Mouse (Mus musculus) layer of hippocampus, adult 2 months (tissue): Measurements from ENCODE around the gene Tef. TPM values are rescaled to one million over a fixed set of nuclear protein-coding genes. Genes with fewer than 3 reads are reported as not detected.

ENCODE experiments used
- DNase-seq, 2 experiments: peaks; one replicate each; pipeline ENCODE4 v3.0.0; 2022; ENCODE audit warnings: low spot score in 2 of 2
- H3K27ac ChIP-seq: fragments of 200-600 bp; 2 replicates; pipeline ENCODE4 v1.8.1; 2022
- H3K4me3 ChIP-seq: fragments of 200-600 bp; 2 replicates; pipeline ENCODE4 v1.8.1; 2022; ENCODE audit warnings: mild to moderate bottlenecking
- CTCF ChIP-seq: fragments of 200-600 bp; conservative IDR thresholded peaks from 2 replicates; pipeline ENCODE4 v1.8.1; 2022; ENCODE audit warnings: antibody characterized with exemption, mild to moderate bottlenecking, moderate library complexity
- total RNA-seq, 2 experiments: library from RNA; stranded (reverse); gene quantifications; 2 replicates each; pipeline ENCODE4 v1.2.3; 2021

Tef gene
- total RNA-seq, 2 experiments from 2014 or later: 273 to 304 TPM

GRCm38 (mm10) chr15:81814716-81815370 lies 12.6 kb downstream of the Tef start:
- no peak for TF ChIP-seq CTCF
- H3K27ac ChIP-seq: peak overlapping the region; percentile 97
- no peak for DNase-seq
- H3K4me3 ChIP-seq: no peak overlapping the region; the same call in 1 of the 2 replicates

- no peak for DNase-seq
- TF ChIP-seq CTCF: no peak
- Histone ChIP-seq H3K27ac (no peak overlapping the region), H3K4me3 (no peak overlapping the region)
Measured at GRCm38 (mm10) chr15:81818404-81818803, 16.2 kb downstream of the Tef start.

GRCm38 (mm10) chr15:81822631-81823030 lies 20.4 kb downstream of the Tef start:
- Histone ChIP-seq H3K27ac (no peak overlapping the region), H3K4me3 (no peak overlapping the region)
- TF ChIP-seq CTCF: no peak
- no peak for DNase-seq

- no peak overlapping the region for H3K4me3 ChIP-seq
- no peak for TF ChIP-seq CTCF
- no peak for DNase-seq
- no peak overlapping the region for H3K27ac ChIP-seq
Measured at GRCm38 (mm10) chr15:81824832-81825231, 22.6 kb downstream of the Tef start.

- DNase-seq: no peak
- H3K27ac ChIP-seq: no peak overlapping the region
- no peak overlapping the region for H3K4me3 ChIP-seq
- TF ChIP-seq CTCF: no peak
Measured at GRCm38 (mm10) chr15:81828426-81829207, 26.4 kb downstream of the Tef start.

- H3K4me3 ChIP-seq: no peak overlapping the region
- DNase-seq: no peak
- TF ChIP-seq CTCF: no peak
- H3K27ac ChIP-seq: no peak overlapping the region
Measured at GRCm38 (mm10) chr15:81829208-81829580, 27.0 kb downstream of the Tef start.

GRCm38 (mm10) chr15:81830530-81830929 lies 28.3 kb downstream of the Tef start:
- Histone ChIP-seq H3K4me3 (no peak overlapping the region), H3K27ac (peak overlapping the region; percentile 74)
- DNase-seq: no peak
- TF ChIP-seq CTCF: no peak

GRCm38 (mm10) chr15:81831136-81831825 lies 29.1 kb downstream of the Tef start:
- Histone ChIP-seq H3K4me3 (no peak overlapping the region), H3K27ac (peak overlapping the region; percentile 74)
- DNase-seq: peak; percentile 75 to 81
- peak; percentile 93 for TF ChIP-seq CTCF

GRCm38 (mm10) chr15:81832219-81832618 lies 30.0 kb downstream of the Tef start:
- Histone ChIP-seq H3K27ac (peak overlapping the region; percentile 74; the same call in 1 of the 2 replicates), H3K4me3 (no peak overlapping the region)
- TF ChIP-seq CTCF: no peak
- DNase-seq: no peak

- Histone ChIP-seq H3K27ac (peak overlapping the region; percentile 53; the same call in 1 of the 2 replicates), H3K4me3 (no peak overlapping the region)
- no peak for DNase-seq
- TF ChIP-seq CTCF: no peak
Measured at GRCm38 (mm10) chr15:81833481-81833880, 31.3 kb downstream of the Tef start.

GRCm38 (mm10) chr15:81834171-81834841 lies 32.1 kb downstream of the Tef start:
- Histone ChIP-seq H3K27ac (peak overlapping the region; percentile 53; the same call in 1 of the 2 replicates), H3K4me3 (no peak overlapping the region)
- TF ChIP-seq CTCF: no peak
- DNase-seq: no peak

GRCm38 (mm10) chr15:81835007-81835880 lies 33.0 kb downstream of the Tef start:
- Histone ChIP-seq H3K4me3 (no peak overlapping the region), H3K27ac (peak overlapping the region; percentile 90)
- no peak for DNase-seq
- no peak for TF ChIP-seq CTCF
